Mouse (Mus musculus) macrophage (primary cell): ENCODE measurements around the gene Slc4a3. TPM values are rescaled to one million over a fixed set of nuclear protein-coding genes. Genes with fewer than 3 reads are reported as not detected.

Source experiments
- H3K27ac ChIP-seq: fragments of 350-480 bp; formaldehyde crosslinking; 2 replicates; pipeline ENCODE4 v1.9.0; 2021
- H3K36me3 ChIP-seq: fragments of 350-480 bp; formaldehyde crosslinking; 2 replicates; pipeline ENCODE4 v1.9.0; 2021; ENCODE audit errors: inconsistent target
- H3K4me3 ChIP-seq: fragments of 350-480 bp; formaldehyde crosslinking; 2 replicates; pipeline ENCODE4 v1.9.0; 2021; ENCODE audit errors: inconsistent target
- H3K79me2 ChIP-seq: fragments of 350-480 bp; formaldehyde crosslinking; 2 replicates; pipeline ENCODE4 v1.9.0; 2021; ENCODE audit errors: inconsistent target
- WGBS: methylation state at CpG from one replicate; pipeline ENCODE4 v1.1.7; 2026; ENCODE audit warnings: inconsistent platforms; ENCODE audit not compliant: missing documents; 5-methylcytosine and 5-hydroxymethylcytosine counted together
- polyA plus RNA-seq: library from polyadenylated mRNA; stranded (reverse); fragments of 250-400 nt; gene quantifications from 3 replicates; pipeline ENCODE4 v1.2.4, GENCODE M21; 2018; ENCODE audit warnings: inconsistent platforms

Gene Slc4a3
- polyA plus RNA-seq, 1 experiment from 2014 or later, result 0.47 TPM

GRCm38 (mm10) chr1:75541496-75541895 lies 4.6 kb upstream of the Slc4a3 start:
- Histone ChIP-seq H3K36me3 (peaks cover 2% of the 10 kb centered on the region; the same call in 1 of the 2 replicates), H3K4me3 (no peak overlapping the region), H3K27ac (no peak overlapping the region), H3K79me2 (no peaks in the 10 kb centered on the region)
- WGBS, result 91% methylated on average over 7 of the region's 7 CpGs

GRCm38 (mm10) chr1:75544351-75544750 lies 1.7 kb upstream of the Slc4a3 start:
- whole genome bisulfite sequencing, result 82% methylated on average over 6 of the region's 6 CpGs
- H3K79me2 ChIP-seq, result no peaks in the 10 kb centered on the region
- no peaks in the 10 kb centered on the region for H3K36me3 ChIP-seq
- H3K4me3 ChIP-seq, result no peak overlapping the region
- H3K27ac ChIP-seq, result no peak overlapping the region

- H3K27ac ChIP-seq, result no peak overlapping the region
- H3K4me3 ChIP-seq, result no peak overlapping the region
- WGBS, result 95% methylated on average over 13 of the region's 13 CpGs
Measured at GRCm38 (mm10) chr1:75547351-75547750, 1.3 kb downstream of the Slc4a3 start.

GRCm38 (mm10) chr1:75548083-75548482 lies 2.0 kb downstream of the Slc4a3 start:
- WGBS, result 89% methylated on average over 3 of the region's 3 CpGs

More at GRCm38 (mm10) chr1:75547351-75547750, 1.3 kb downstream of the Slc4a3 start:
- Histone ChIP-seq H3K79me2 (no peaks in the 10 kb centered on the region), H3K36me3 (no peaks in the 10 kb centered on the region)

GRCm38 (mm10) chr1:75548871-75549270 lies 2.8 kb downstream of the Slc4a3 start:
- H3K27ac ChIP-seq, result no peak overlapping the region
- no peaks in the 10 kb centered on the region for H3K36me3 ChIP-seq
- H3K4me3 ChIP-seq, result no peak overlapping the region
- H3K79me2 ChIP-seq, result no peaks in the 10 kb centered on the region
- WGBS, result 89% methylated on average over 13 of the region's 17 CpGs

More at GRCm38 (mm10) chr1:75548083-75548482, 2.0 kb downstream of the Slc4a3 start:
- Histone ChIP-seq H3K79me2 (no peaks in the 10 kb centered on the region), H3K27ac (no peak overlapping the region), H3K36me3 (no peaks in the 10 kb centered on the region), H3K4me3 (no peak overlapping the region)

- 93% methylated on average over 17 of the region's 17 CpGs for WGBS
- H3K36me3 ChIP-seq, result no peaks in the 10 kb centered on the region
- no peaks in the 10 kb centered on the region for H3K79me2 ChIP-seq
- H3K4me3 ChIP-seq, result no peak overlapping the region
- no peak overlapping the region for H3K27ac ChIP-seq
Measured at GRCm38 (mm10) chr1:75549289-75550279, 3.5 kb downstream of the Slc4a3 start.

GRCm38 (mm10) chr1:75550586-75550985 lies 4.5 kb downstream of the Slc4a3 start:
- Histone ChIP-seq H3K79me2 (no peaks in the 10 kb centered on the region), H3K4me3 (no peak overlapping the region), H3K36me3 (no peaks in the 10 kb centered on the region), H3K27ac (no peak overlapping the region)
- 90% methylated on average over 12 of the region's 15 CpGs for WGBS

GRCm38 (mm10) chr1:75555680-75556079 lies 9.6 kb downstream of the Slc4a3 start:
- no peaks in the 10 kb centered on the region for H3K36me3 ChIP-seq
- no peak overlapping the region for H3K4me3 ChIP-seq
- H3K27ac ChIP-seq, result no peak overlapping the region
- 45% methylated on average over 7 of the region's 7 CpGs for WGBS
- H3K79me2 ChIP-seq, result no peaks in the 10 kb centered on the region

- no peak overlapping the region for H3K4me3 ChIP-seq
- no peaks in the 10 kb centered on the region for H3K36me3 ChIP-seq
- no peaks in the 10 kb centered on the region for H3K79me2 ChIP-seq
- WGBS, result 88% methylated on average over 9 of the region's 9 CpGs
- no peak overlapping the region for H3K27ac ChIP-seq
Measured at GRCm38 (mm10) chr1:75556143-75556781, 10.2 kb downstream of the Slc4a3 start.

GRCm38 (mm10) chr1:75557041-75557440 lies 11.0 kb downstream of the Slc4a3 start:
- Histone ChIP-seq H3K27ac (no peak overlapping the region), H3K36me3 (no peaks in the 10 kb centered on the region), H3K79me2 (no peaks in the 10 kb centered on the region), H3K4me3 (no peak overlapping the region)
- 94% methylated on average over 7 of the region's 7 CpGs for WGBS

GRCm38 (mm10) chr1:75558388-75559178 lies 12.5 kb downstream of the Slc4a3 start:
- no peaks in the 10 kb centered on the region for H3K79me2 ChIP-seq
- no peak overlapping the region for H3K4me3 ChIP-seq
- no peaks in the 10 kb centered on the region for H3K36me3 ChIP-seq
- H3K27ac ChIP-seq, result no peak overlapping the region
- 89% methylated on average over 18 of the region's 18 CpGs for WGBS

- H3K27ac ChIP-seq, result no peak overlapping the region
- H3K36me3 ChIP-seq, result no peaks in the 10 kb centered on the region
- no peaks in the 10 kb centered on the region for H3K79me2 ChIP-seq
- 8% methylated on average over 17 of the region's 17 CpGs for WGBS
- H3K4me3 ChIP-seq, result no peak overlapping the region
Measured at GRCm38 (mm10) chr1:75559212-75559925, 13.3 kb downstream of the Slc4a3 start.

GRCm38 (mm10) chr1:75560206-75560913 lies 14.3 kb downstream of the Slc4a3 start:
- Histone ChIP-seq H3K4me3 (no peak overlapping the region), H3K27ac (no peak overlapping the region), H3K79me2 (no peaks in the 10 kb centered on the region), H3K36me3 (no peaks in the 10 kb centered on the region)
- 81% methylated on average over 12 of the region's 12 CpGs for WGBS
